Mouse (Mus musculus): ENCODE measurements around the gene Fcer1g. TPM values are rescaled to one million over a fixed set of nuclear protein-coding genes. Genes with fewer than 3 reads are reported as not detected.
A peak's percentile ranks its signal among the peaks of the same experiment; 100 is the strongest.

Gene Fcer1g
- polyA plus RNA-seq, 1 experiment from 2014 or later, result 0.49 TPM

DNA sequence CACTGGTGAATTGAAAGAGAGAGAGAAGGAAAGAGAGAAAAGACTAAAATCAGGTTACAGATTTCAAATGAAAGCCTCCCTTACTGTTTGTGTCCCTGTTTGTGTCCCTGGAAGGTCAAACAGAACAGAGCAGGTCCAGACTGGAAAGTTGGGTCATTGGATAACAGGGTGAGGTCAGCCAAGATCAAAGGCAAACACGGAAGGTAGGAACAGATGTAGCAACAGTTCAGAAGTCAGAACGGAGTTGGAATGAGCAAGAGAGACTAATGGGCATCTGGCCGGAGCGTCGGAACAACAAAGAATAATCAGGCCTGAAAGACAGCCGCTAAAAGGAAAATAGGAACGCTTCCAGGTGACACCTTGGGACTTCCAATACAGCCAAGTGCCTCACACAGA lies 29.9 kb downstream of the Fcer1g start:
- ChIA-PET POLR2A (no interaction called here), CTCF (interaction anchor here (10.6 kb wide), 1 partner anchor 8 kb away, joined by 97 read pairs; the partner anchor contains the start of gene Pcp4l1)
- H3K27me3 ChIP-seq, result no peaks in the 10 kb centered on the region
- in situ Hi-C loops (cut with MboI; ENCODE audit: low pct_unique_long_range_greater_than_20kb), result no loop called here
- TF ChIP-seq CTCF (IDR thresholded peaks at IDR 0.05), result no peak
- no peak for ATAC-seq
- no peak for DNase-seq (ENCODE audit: low read depth, low spot score)

DNA sequence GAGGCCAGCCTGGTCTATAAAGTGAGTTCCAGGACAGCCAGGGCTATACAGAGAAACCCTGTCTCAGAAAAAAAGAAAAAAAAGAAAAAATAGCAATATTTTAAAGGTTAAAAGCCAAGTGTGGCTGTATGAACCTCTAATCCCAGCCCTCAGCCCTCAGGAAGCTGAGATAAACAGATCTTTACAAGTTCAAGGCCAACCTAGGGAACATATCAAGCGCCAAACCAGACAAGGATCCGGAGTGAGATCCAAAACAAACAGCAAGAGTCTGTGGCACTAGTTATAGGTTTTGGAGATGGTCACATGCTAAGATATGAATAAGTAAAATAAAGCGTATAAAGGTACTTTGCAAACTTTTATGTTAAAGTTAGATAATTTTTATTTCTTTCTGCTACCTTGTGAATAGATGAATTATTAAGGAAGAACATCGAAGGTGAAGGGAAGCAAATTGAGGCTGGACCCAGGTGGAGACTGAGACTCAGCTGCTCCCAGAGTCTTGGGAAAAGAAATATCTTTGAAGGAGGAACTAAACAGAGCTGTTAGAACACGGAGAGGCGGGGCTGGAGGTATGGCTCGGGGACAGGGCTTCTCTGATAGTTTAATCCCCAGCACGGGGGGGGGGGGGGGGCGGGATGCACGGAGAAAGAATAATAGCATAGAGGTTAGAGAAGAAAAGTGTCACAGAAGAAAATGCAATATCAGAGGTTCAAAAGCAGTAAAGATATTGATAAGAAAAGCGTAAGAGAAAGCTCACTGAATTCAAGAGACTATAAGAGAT lies 30.5 kb downstream of the Fcer1g start:
- DNase-seq (ENCODE audit: low read depth, low spot score) (no peak), ATAC-seq (no peak)
- H3K27me3 ChIP-seq, result no peaks in the 10 kb centered on the region
- no peak for TF ChIP-seq CTCF (IDR thresholded peaks at IDR 0.05)
- ChIA-PET CTCF (interaction anchor here (10.6 kb wide), 1 partner anchor 8 kb away, joined by 97 read pairs; the partner anchor contains the start of gene Pcp4l1), POLR2A (interaction anchor here (1.4 kb wide), 1 partner anchor 9 kb away, joined by 4 read pairs; no protein-coding TSS in a partner anchor)
- in situ Hi-C loops (cut with MboI; ENCODE audit: low pct_unique_long_range_greater_than_20kb), result no loop called here

DNA sequence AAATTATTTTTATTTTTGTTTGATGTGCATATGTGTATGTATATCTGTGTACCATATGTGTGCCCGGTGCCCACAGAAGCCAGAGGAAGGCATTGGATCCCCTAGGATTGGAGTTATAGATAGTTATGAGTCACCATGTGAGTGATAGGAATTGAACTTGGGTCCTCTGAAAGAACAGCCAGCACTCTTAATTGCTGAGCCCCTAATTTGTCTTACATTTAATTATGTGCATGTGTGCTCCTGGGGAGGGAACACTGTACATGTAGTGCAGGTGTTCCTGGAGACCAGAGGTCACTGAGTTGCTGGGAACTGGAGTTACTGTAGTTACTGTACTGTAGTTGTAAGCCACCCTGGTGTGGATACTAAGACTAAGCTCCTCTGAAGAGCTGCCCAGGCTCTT lies 33.4 kb downstream of the Fcer1g start:
- DNase-seq (ENCODE audit: low read depth, low spot score) (no peak), ATAC-seq (no peak)
- POLR2A ChIA-PET, result no interaction called here
- CTCF ChIA-PET, result interaction anchor here (1.3 to 9.7 kb wide), 2 partner anchors 8 kb away, joined by 3 to 97 read pairs; partner anchors contain the start of gene Nr1i3
- no peak for TF ChIP-seq CTCF (IDR thresholded peaks at IDR 0.05)
- H3K27me3 ChIP-seq, result no peaks in the 10 kb centered on the region
- in situ Hi-C loops (cut with MboI; ENCODE audit: low pct_unique_long_range_greater_than_20kb), result no loop called here

DNA sequence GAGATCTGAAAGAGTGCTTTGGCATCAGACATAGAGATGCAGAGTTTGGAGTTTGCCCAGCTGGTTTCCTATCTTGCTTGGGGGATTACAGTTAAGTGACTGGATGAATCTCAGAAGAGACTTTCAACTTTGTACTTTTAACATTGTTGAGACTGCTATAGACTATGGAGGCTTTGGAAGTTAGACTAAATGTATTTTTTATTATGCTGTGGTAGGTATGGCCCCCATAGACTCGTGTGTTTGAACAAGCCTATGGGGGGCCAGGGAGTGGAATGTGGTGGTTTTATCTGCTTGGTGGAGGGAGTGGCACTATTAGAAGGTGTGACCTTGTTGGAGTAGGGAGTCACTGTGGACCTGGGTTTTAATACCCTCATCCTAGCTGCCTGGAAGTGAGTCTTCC lies 34.6 kb downstream of the Fcer1g start:
- TF ChIP-seq CTCF (IDR thresholded peaks at IDR 0.05), result no peak
- ChIA-PET CTCF (interaction anchor here (1.4 to 9.7 kb wide), 2 partner anchors 9 to 10 kb away, joined by 3 to 97 read pairs; partner anchors contain the start of gene Nr1i3), POLR2A (no interaction called here)
- DNase-seq (ENCODE audit: low read depth, low spot score) (no peak), ATAC-seq (no peak)
- in situ Hi-C loops (cut with MboI; ENCODE audit: low pct_unique_long_range_greater_than_20kb), result no loop called here
- H3K27me3 ChIP-seq, result no peaks in the 10 kb centered on the region

DNA sequence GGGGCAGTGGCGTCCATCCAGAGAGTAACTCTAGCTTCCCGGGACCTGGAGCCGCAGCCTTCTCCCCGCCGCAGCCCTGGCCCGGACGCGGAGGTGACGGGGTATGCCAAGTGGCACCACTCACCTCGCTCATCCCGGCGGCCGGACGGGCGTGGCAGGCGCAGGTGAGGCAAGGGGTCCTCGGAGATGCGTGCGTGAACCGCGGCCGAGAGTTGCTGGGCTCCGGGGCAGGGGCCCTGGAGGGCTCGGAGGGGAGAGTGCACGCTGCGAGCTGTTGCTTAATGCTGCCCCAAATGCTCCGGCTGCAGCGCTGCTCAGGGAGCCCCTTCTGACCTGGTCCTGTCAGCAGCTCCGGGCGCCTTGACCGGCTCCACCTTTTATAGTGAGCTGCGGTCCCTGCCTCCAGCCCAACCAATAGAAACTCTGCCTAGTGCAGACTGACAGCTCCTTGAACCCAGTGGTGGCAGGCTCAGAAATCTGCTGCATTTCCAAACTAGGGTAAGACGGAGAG lies 38.2 kb downstream of the Fcer1g start, which contains the start of gene Pcp4l1:
Gene Pcp4l1 (minus strand): TSS at position 382 of the 511 bp plus-strand sequence.
- no peak for TF ChIP-seq CTCF (IDR thresholded peaks at IDR 0.05)
- in situ Hi-C loops (cut with MboI; ENCODE audit: low pct_unique_long_range_greater_than_20kb), result no loop called here
- no peaks in the 10 kb centered on the region for H3K27me3 ChIP-seq
- CTCF ChIA-PET, result interaction anchor here (1.5 to 9.7 kb wide), 4 partner anchors 12 to 32 kb away, joined by 3 to 97 read pairs (median 4); partner anchors contain the start of gene Nr1i3
- ATAC-seq (no peak), DNase-seq (ENCODE audit: low read depth, low spot score) (no peak)
- POLR2A ChIA-PET, result no interaction called here

DNA sequence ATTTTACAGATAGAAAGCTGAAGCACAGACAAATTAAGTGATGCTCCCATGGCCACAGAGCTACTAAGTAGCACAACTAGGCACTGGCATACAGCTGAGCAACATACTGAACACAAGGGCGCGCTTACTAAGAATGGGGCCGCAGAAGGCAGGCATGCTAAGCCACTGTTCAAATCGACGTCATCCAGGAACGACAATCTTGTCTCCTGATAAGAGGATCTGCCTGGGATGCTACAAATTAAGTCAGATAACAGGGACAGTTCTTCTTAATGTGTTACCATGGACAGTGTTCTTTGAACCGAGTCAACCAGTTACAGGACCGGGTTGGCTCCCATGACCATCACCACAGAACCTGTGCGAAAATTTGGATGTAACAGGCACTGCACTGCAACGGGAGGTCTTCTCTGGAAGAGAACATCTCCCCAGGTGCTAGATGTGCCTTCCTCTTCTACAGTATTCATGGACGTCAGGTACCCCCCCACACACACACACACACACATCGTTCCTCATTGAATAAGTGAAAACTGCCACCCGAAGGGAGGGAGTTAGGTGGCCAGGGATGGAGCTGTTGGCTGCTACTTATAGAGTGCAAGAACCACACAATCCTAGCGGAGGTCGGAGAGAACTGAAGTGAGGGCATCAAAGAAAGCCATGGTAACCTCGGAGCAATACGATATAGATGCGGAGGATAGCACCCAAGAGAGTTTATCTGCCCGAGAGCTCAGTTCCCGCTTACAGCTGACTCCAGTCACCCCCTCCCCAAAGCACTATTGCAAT lies 38.9 kb downstream of the Fcer1g start:
- ATAC-seq, result no peak
- DNase-seq (ENCODE audit: low read depth, low spot score), result no peak
- in situ Hi-C loops (cut with MboI; ENCODE audit: low pct_unique_long_range_greater_than_20kb), result no loop called here
- POLR2A ChIA-PET, result no interaction called here
- no peaks in the 10 kb centered on the region for H3K27me3 ChIP-seq
- CTCF ChIA-PET, result interaction anchor here (1.0 to 9.7 kb wide), 5 partner anchors 14 to 27 kb away, joined by 3 to 97 read pairs (median 3); partner anchors contain the start of genes Nr1i3 and Tomm40l
- no peak for TF ChIP-seq CTCF (IDR thresholded peaks at IDR 0.05)

DNA sequence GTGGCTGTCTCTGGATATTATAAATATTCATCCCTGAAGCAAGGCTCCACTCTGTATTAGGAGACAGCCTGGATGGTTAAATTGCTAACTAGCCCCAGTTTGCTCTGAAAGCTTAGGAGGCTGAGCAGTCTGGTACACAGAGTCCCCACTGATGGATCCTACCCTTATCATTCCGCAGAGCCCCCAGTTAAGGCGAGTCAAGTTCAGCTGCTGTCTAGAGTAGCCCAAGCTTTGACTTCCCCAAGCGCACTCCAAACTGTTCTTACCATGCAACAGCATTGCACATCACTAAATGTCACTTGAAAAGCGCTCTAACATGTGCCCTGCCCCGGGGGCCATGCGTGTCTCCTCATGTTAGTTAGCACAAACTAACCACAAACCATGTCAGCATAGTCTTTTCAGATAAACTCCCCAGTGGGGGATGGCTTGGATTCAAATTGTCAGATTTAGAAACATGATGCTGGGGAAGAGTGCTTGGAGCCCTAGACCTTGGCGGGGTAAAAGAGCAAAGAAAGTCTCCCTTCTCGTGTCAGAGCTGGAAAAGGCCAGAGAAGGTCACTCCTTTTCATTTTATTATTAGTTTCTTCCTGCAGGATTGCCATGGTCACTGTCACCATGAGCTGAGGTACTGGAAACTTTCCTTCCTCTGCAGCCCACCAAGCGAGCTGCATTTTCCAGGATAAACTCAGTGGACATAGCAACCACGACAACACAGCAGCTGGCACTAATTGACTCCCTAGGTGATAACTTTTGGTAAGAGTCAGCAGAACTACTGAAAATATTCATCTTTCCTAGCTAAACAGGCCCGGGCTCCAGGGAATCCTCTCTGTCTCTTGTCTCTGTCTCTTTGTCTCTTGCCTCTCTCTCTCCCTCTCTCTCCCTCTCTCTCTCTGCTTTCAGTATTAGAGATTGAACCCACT lies 40.0 kb downstream of the Fcer1g start:
- ChIA-PET POLR2A (no interaction called here), CTCF (interaction anchor here (1.0 to 9.7 kb wide), 6 partner anchors 11 to 28 kb away, joined by 3 to 97 read pairs (median 3); partner anchors contain the start of genes Nr1i3 and Tomm40l)
- in situ Hi-C loops (cut with MboI; ENCODE audit: low pct_unique_long_range_greater_than_20kb), result no loop called here
- ATAC-seq (no peak), DNase-seq (ENCODE audit: low read depth, low spot score) (no peak)
- no peak for TF ChIP-seq CTCF (IDR thresholded peaks at IDR 0.05)
- no peaks in the 10 kb centered on the region for H3K27me3 ChIP-seq

DNA sequence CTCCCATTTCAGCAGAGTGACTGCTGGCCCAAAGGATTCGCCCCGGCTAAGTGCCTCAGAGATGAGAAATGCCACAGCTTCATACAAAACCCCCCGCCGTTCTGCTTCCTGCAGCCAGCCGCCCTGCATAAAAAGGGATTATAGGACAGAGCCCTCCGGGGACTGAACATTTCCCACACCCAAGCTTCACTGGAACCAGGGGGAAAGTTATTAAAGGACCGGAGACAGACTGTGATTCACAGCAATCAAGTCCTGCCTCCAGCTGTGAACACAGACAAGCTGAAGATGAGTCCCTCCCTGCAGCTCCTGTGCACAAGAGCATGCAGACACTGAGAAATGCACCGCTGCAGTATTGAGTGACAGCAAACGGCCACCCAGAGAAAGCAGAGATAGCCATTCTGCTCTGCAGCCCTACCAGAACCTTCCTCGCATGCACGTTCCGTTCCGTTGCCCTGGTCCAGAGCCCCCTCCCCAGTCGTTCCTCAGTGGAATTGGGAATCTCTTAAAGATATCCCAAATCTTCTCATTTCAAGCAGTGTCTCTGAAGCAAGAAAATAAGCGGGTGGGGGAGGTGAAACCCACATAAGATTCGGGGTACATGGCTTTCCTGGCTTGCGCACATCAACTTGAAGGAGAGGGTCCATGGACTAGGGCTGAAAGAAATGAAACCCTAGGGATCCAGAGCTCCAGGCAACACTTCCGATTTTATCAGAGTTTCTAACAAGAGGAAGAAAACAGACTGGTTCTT lies 40.9 kb downstream of the Fcer1g start:
- ChIA-PET CTCF (interaction anchor here (0.9 to 9.7 kb wide), 7 partner anchors 8 to 40 kb away, joined by 3 to 97 read pairs (median 6); partner anchors contain the start of gene Nr1i3), POLR2A (no interaction called here)
- peak; percentile 94 for DNase-seq (ENCODE audit: low read depth, low spot score)
- no peak for TF ChIP-seq CTCF (IDR thresholded peaks at IDR 0.05)
- in situ Hi-C loops (cut with MboI; ENCODE audit: low pct_unique_long_range_greater_than_20kb), result no loop called here
- H3K27me3 ChIP-seq, result no peaks in the 10 kb centered on the region
- peak; percentile 74 for ATAC-seq

DNA sequence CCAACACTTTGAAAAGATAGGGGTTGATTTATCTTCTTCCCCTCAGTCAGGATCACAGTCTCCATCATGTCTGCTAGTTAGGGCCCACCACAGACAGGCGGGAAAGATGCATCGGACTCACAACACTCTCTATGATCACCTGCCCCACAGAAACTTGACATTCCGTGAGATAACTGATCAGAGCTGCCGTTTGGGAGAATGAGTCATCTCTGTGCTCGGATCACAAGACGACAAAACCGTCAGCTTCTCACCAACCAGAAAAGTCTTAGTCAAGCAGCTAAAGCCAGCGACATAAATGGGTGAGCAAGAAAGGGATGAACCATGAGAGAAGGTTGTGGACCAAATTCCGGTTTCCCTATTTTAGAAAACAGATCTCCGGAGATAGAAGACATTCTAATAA lies 41.9 kb downstream of the Fcer1g start:
- CTCF ChIA-PET, result interaction anchor here (0.9 to 9.7 kb wide), 9 partner anchors 9 to 73 kb away, joined by 3 to 97 read pairs (median 6); partner anchors contain the start of gene Nr1i3
- no peaks in the 10 kb centered on the region for H3K27me3 ChIP-seq
- TF ChIP-seq CTCF (IDR thresholded peaks at IDR 0.05), result no peak
- no peak for DNase-seq (ENCODE audit: low read depth, low spot score)
- in situ Hi-C loops (cut with MboI; ENCODE audit: low pct_unique_long_range_greater_than_20kb), result no loop called here
- POLR2A ChIA-PET, result interaction anchor here (0.6 kb wide), 1 partner anchor 80 kb away, joined by 5 read pairs; no protein-coding TSS in a partner anchor
- no peak for ATAC-seq
